Mouse (Mus musculus) kidney, embryonic 14.5 days (tissue): Measurements from ENCODE around the gene Zkscan17. TPM values are rescaled to one million over a fixed set of nuclear protein-coding genes. Genes with fewer than 3 reads are reported as not detected.
A peak's percentile ranks its signal among the peaks of the same experiment; 100 is the strongest.

Experiments used
- ATAC-seq: fragments of 200-750 bp; cut with Nextera tagmentation; 2 replicates; pipeline ENCODE4 v1.8.0; 2017; ENCODE audit warnings: moderate number of reproducible peaks, mild to moderate bottlenecking, moderate TSS enrichment, moderate library complexity; ENCODE audit not compliant: low FRiP score, low TSS enrichment
- H3K27ac ChIP-seq: fragments of 300-500 bp; sonication (generic); 2 replicates; pipeline ENCODE4 v1.5.1; 2014; ENCODE audit warnings: low read depth, mild to moderate bottlenecking, low read length, moderate library complexity, mixed read lengths
- H3K27me3 ChIP-seq: fragments of 300-500 bp; sonication (generic); 2 replicates; pipeline ENCODE4 v1.6.1; 2014; ENCODE audit warnings: mild to moderate bottlenecking, low read length; ENCODE audit not compliant: control insufficient read depth, insufficient read depth
- H3K36me3 ChIP-seq: fragments of 300-500 bp; sonication (generic); 2 replicates; pipeline ENCODE4 v1.6.1; 2014; ENCODE audit warnings: low read length, mixed read lengths; ENCODE audit not compliant: control insufficient read depth, insufficient read depth
- H3K4me1 ChIP-seq: fragments of 300-500 bp; sonication (generic); 2 replicates; pipeline ENCODE4 v1.6.1; 2014; ENCODE audit warnings: low read length, mixed read lengths; ENCODE audit not compliant: control insufficient read depth, insufficient read depth
- H3K4me2 ChIP-seq: fragments of 300-500 bp; sonication (generic); replicated peaks from 2 replicates; pipeline ENCODE4 v1.6.1; 2014; ENCODE audit warnings: low read depth, mild to moderate bottlenecking, low read length
- H3K4me3 ChIP-seq: fragments of 300-500 bp; sonication (generic); 2 replicates; pipeline ENCODE4 v1.5.1; 2014; ENCODE audit warnings: mild to moderate bottlenecking, low read length
- H3K9ac ChIP-seq: fragments of 300-500 bp; sonication (generic); 2 replicates; pipeline ENCODE4 v1.6.1; 2014; ENCODE audit warnings: low read depth, mild to moderate bottlenecking, low read length, moderate library complexity
- H3K9me3 ChIP-seq: fragments of 300-500 bp; sonication (generic); 2 replicates; pipeline ENCODE4 v1.6.1; 2016; ENCODE audit warnings: low read length; ENCODE audit not compliant: control insufficient read depth
- WGBS: fragments of 180-500 bp; shearing (Covaris S2); extraction: QIAGEN DNeasy Blood & Tissue Kit; methylation state at CpG from one replicate; pipeline ENCODE4 v1.1.7; 2014; 5-methylcytosine and 5-hydroxymethylcytosine counted together
- polyA plus RNA-seq: library from polyadenylated mRNA; unstranded; fragments of >200 nt; fragmentation: Nextera tagmentation; extraction: Ambion mirVana; gene quantifications from 2 replicates; pipeline ENCODE4 v1.2.1, GENCODE M21; 2014

Zkscan17 gene
- polyA plus RNA-seq, 1 experiment from 2014 or later = 27.4 TPM

- H3K27me3 ChIP-seq = no peaks in the 10 kb centered on the region
Measured at GRCm38 (mm10) chr11:59513556-59513955, 13.0 kb downstream of the Zkscan17 start.

GRCm38 (mm10) chr11:59512733-59513132 lies 13.8 kb downstream of the Zkscan17 start:
- Histone ChIP-seq H3K36me3 (peaks cover 9% of the 10 kb centered on the region; the same call in 1 of the 2 replicates), H3K27ac (no peak overlapping the region), H3K9ac (no peak overlapping the region), H3K27me3 (no peaks in the 10 kb centered on the region), H3K4me3 (no peak overlapping the region), H3K4me1 (no peaks in the 10 kb centered on the region), H3K4me2 (no peak overlapping the region), H3K9me3 (no peaks in the 10 kb centered on the region)
- no peak for ATAC-seq
- 85% methylated on average over 10 of the region's 10 CpGs for WGBS

More at GRCm38 (mm10) chr11:59513556-59513955, 13.0 kb downstream of the Zkscan17 start:
- H3K9ac ChIP-seq = no peak overlapping the region
- no peak overlapping the region for H3K4me2 ChIP-seq
- no peaks in the 10 kb centered on the region for H3K9me3 ChIP-seq
- no peaks in the 10 kb centered on the region for H3K4me1 ChIP-seq
- WGBS = 88% methylated on average over 3 of the region's 3 CpGs
- ATAC-seq = no peak
- H3K27ac ChIP-seq = no peak overlapping the region
- no peak overlapping the region for H3K4me3 ChIP-seq
- peaks cover 9% of the 10 kb centered on the region; the same call in 1 of the 2 replicates for H3K36me3 ChIP-seq

GRCm38 (mm10) chr11:59511558-59511957 lies 15.0 kb downstream of the Zkscan17 start:
- no peak for ATAC-seq
- H3K27ac ChIP-seq = no peak overlapping the region
- H3K4me2 ChIP-seq = no peak overlapping the region
- peaks cover 9% of the 10 kb centered on the region; the same call in 1 of the 2 replicates for H3K36me3 ChIP-seq
- WGBS = 33% methylated on average over 1 of the region's 1 CpGs
- no peak overlapping the region for H3K4me3 ChIP-seq
- no peaks in the 10 kb centered on the region for H3K27me3 ChIP-seq
- peaks cover 5% of the 10 kb centered on the region; the same call in 1 of the 2 replicates for H3K4me1 ChIP-seq
- H3K9ac ChIP-seq = no peak overlapping the region
- no peaks in the 10 kb centered on the region for H3K9me3 ChIP-seq

GRCm38 (mm10) chr11:59506713-59507074 lies 19.9 kb downstream of the Zkscan17 start:
- H3K36me3 ChIP-seq = peaks cover 36% of the 10 kb centered on the region
- ATAC-seq = peak; percentile 3; the same call in 1 of the 2 replicates
- under 1% methylated on average over 14 of the region's 14 CpGs for WGBS
- no peaks in the 10 kb centered on the region for H3K27me3 ChIP-seq
- peaks cover 13% of the 10 kb centered on the region; the same call in 1 of the 2 replicates for H3K4me1 ChIP-seq
- peak overlapping the region; percentile 84 for H3K4me3 ChIP-seq
- H3K27ac ChIP-seq = peak overlapping the region; percentile 93
- H3K9me3 ChIP-seq = no peaks in the 10 kb centered on the region
- H3K9ac ChIP-seq = peak overlapping the region; percentile 95
- peak overlapping the region; percentile 88 for H3K4me2 ChIP-seq

- Histone ChIP-seq H3K4me1 (peaks cover 13% of the 10 kb centered on the region; the same call in 1 of the 2 replicates), H3K9ac (peak overlapping the region; percentile 95), H3K4me3 (peak overlapping the region; percentile 84), H3K27ac (peak overlapping the region; percentile 93), H3K36me3 (peaks cover 39% of the 10 kb centered on the region), H3K27me3 (no peaks in the 10 kb centered on the region), H3K4me2 (peak overlapping the region; percentile 88), H3K9me3 (no peaks in the 10 kb centered on the region)
- WGBS = under 1% methylated on average over 60 of the region's 71 CpGs
- ATAC-seq = peak; percentile 96
Measured at GRCm38 (mm10) chr11:59505839-59506712, 20.5 kb downstream of the Zkscan17 start.

- Histone ChIP-seq H3K4me2 (peak overlapping the region; percentile 88), H3K36me3 (peaks cover 40% of the 10 kb centered on the region)
- WGBS = under 1% methylated on average over 21 of the region's 21 CpGs
Measured at GRCm38 (mm10) chr11:59505351-59505838, 21.2 kb downstream of the Zkscan17 start.

GRCm38 (mm10) chr11:59501978-59502700 lies 24.4 kb downstream of the Zkscan17 start:
- no peak overlapping the region for H3K4me2 ChIP-seq

More at GRCm38 (mm10) chr11:59505351-59505838, 21.2 kb downstream of the Zkscan17 start:
- H3K4me1 ChIP-seq = peaks cover 13% of the 10 kb centered on the region; the same call in 1 of the 2 replicates
- peak; percentile 42 for ATAC-seq
- no peaks in the 10 kb centered on the region for H3K9me3 ChIP-seq
- peak overlapping the region; percentile 95 for H3K9ac ChIP-seq
- peak overlapping the region; percentile 93 for H3K27ac ChIP-seq
- H3K27me3 ChIP-seq = no peaks in the 10 kb centered on the region
- peak overlapping the region; percentile 84 for H3K4me3 ChIP-seq

GRCm38 (mm10) chr11:59497747-59498146 lies 28.8 kb downstream of the Zkscan17 start:
- H3K9me3 ChIP-seq = no peaks in the 10 kb centered on the region
- no peak overlapping the region for H3K9ac ChIP-seq
- no peak overlapping the region for H3K27ac ChIP-seq
- no peak for ATAC-seq
- no peaks in the 10 kb centered on the region for H3K27me3 ChIP-seq
- H3K36me3 ChIP-seq = peaks cover 99% of the 10 kb centered on the region
- 91% methylated on average over 7 of the region's 7 CpGs for WGBS
- no peaks in the 10 kb centered on the region for H3K4me1 ChIP-seq
- no peak overlapping the region for H3K4me3 ChIP-seq
- no peak overlapping the region for H3K4me2 ChIP-seq

More at GRCm38 (mm10) chr11:59501978-59502700, 24.4 kb downstream of the Zkscan17 start:
- H3K9me3 ChIP-seq = no peaks in the 10 kb centered on the region
- no peak overlapping the region for H3K4me3 ChIP-seq
- no peak for ATAC-seq
- H3K9ac ChIP-seq = no peak overlapping the region
- no peak overlapping the region for H3K27ac ChIP-seq
- peaks cover 72% of the 10 kb centered on the region for H3K36me3 ChIP-seq
- 94% methylated on average over 5 of the region's 5 CpGs for WGBS
- no peaks in the 10 kb centered on the region for H3K27me3 ChIP-seq
- peaks cover 9% of the 10 kb centered on the region; the same call in 1 of the 2 replicates for H3K4me1 ChIP-seq
